Mouse (Mus musculus) heart, adult 2 months (tissue): ENCODE measurements at regions not wholly inside any gene's neighbourhood (a gene's known extent, or its start where the extent isn't known, plus 50 kb on each side); places are given as distances from the start of the nearest gene placed in this dataset.

Experiments
- CTCF ChIP-seq: fragments of 200-600 bp; IDR thresholded peaks from 2 replicates; pipeline ENCODE4 v1.8.1; 2022; ENCODE audit warnings: antibody characterized with exemption, mild to moderate bottlenecking, moderate library complexity
- POLR2A ChIP-seq: fragments of 200-500 bp; IDR thresholded peaks from 2 replicates; pipeline ENCODE4 v1.6.1; 2011; ENCODE audit warnings: mild to moderate bottlenecking, low read depth, low read length, control low read depth; ENCODE audit not compliant: insufficient read depth

DNA sequence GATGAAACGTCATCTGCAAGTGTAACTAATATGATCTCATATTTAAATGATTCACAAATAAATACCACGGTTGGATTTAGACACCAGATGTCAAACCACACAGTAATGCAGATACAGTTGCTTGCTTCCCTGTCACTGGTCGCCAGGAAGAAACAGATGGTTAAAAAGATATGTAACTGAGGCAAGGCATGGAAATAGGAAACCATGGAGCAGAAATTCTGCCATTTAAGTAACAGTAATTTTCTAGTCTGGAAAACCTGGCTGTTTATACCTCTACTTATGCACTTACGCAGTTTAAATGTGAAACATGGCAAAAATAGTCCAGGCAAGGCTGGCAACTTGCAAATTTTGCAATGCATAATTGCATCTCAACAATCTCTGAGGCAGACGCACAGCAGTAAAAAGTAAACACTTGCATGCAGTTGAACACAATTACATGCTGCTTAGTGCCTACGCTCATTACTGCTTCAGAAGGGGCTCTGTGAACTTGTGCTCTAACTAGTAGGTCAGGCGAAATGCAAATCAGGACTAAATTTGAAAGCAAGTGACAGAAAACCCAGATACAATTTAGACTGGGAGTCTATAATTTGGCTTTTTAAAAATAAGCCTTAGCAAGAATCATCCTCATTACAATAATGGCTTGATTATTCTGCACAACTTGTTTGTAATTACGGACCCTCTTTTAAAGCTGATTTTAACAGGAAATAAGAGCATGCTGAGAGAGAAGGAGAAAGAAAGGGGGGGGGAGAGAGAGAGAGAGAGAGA is 102.6 kb downstream of the Naa11 start:
- TF ChIP-seq POLR2A (no peak), CTCF (no peak)
